Mouse (Mus musculus) hematopoietic multipotent progenitor cell, adult 10-12 weeks (in vitro differentiated cells): ENCODE data around the gene Wfdc15a. TPM values are rescaled to one million over a fixed set of nuclear protein-coding genes. Genes with fewer than 3 reads are reported as not detected.

ENCODE experiments used
- polyA plus RNA-seq: library from polyadenylated mRNA; stranded (reverse); fragments of >175 nt; gene quantifications from 2 replicates; pipeline ENCODE4 v1.2.3, GENCODE M21; 2012; ENCODE audit warnings: low replicate concordance

Wfdc15a gene
- polyA plus RNA-seq: not detected in 2 replicates

DNA sequence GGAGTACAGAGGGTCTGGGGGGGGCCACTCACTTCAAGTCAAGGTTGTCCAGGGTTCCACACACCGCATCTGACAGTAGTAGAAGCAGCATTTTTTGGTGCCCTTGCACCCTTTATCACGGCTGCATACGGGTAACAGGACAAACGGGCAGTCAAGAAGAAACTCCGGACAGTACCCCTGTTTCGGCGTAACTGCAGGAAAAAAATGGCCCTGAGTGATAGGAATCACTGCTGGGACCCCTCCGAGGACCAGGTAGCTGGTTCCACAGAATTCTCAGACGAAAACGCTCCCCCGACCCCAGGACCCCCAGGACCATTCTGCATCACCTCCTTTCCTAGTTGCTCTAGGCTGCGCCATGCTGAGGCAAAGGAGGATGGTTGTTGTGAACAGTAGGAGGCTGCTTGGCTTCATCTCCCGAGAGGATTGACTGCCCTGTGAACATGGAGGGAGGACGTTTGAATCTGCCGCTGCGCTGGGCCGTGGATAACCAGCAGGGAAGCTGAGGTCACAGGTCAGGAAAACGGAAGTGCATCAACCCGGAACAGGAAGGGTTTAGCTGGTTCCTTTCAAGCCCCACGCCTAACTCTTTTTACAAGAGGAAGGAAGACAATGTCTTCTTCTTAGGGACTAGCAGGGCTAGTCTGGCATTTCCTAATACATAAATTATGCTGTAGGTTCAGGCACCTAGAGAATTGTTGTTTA is at the start of gene Wfdc15a:
Gene Wfdc15a, minus strand, starts transcription at position 505 of the 702 bp plus-strand sequence.

DNA sequence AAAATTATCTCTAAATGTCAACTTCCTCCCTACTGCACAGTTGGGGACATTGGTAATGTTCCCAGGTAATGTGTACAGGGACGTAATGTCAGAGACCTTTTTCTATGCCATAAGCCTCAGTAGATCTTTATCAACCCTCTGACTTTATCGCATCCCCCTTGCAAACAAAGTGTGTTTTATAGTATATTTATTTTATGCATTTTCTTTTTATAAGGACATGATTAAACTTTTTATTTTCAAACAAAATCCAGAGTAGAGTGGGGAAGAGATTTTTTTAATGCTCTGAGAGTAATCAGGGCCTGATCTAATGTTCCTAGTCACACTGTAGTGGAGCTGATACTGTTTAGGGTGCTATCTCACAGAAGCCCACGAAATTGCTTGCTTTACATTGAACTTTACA is 38.4 kb upstream of the Wfdc15a start, which contains the start of gene Svs2:
Gene Svs2, minus strand, starts transcription at position 101 of the 400 bp plus-strand sequence.

DNA sequence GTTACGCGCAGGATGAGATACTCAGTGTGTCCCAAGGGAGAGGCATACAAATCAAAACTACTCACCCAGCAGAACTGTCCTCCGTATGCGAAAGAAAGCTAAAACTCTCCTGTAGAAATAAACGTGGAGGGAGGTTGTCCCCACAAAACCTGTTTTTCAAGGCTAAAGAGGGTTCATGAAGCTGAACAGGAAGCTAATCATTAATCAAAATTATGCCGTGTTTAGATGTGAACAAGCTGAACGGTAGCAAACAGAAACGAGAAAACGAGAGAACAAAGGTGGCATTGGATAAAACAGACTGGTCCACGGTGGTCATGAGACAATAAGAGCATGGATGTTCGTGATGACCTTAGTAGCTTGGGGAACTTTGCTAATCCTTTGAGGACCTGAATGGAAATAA is 21.6 kb upstream of the Wfdc15a start, which contains the start of gene Wfdc15b:
Gene Wfdc15b, minus strand, starts transcription at position 139 of the 400 bp plus-strand sequence.

DNA sequence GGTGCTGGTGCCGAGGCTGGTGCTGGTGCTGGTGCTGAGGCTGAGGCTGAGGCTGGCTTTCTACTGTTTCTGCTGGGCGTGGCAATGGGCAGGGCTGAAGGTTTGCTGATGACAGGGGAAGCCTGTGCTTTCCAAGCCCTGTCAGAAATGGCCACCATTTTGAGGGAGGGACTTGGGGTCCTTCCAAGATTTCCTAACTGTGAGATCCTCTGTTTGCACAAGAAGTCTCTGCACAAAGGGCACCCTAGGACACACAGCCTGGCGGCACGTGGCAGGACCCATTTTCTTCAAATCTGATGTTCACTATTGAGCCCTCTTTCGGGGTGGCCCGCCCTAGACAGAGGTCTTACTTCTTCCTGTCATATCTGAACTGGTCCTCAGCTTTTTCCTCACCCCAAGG is 9.4 kb downstream of the Wfdc15a start, which contains the start of gene Wfdc12:
Gene Wfdc12, minus strand, starts transcription at position 33 of the 400 bp plus-strand sequence.

DNA sequence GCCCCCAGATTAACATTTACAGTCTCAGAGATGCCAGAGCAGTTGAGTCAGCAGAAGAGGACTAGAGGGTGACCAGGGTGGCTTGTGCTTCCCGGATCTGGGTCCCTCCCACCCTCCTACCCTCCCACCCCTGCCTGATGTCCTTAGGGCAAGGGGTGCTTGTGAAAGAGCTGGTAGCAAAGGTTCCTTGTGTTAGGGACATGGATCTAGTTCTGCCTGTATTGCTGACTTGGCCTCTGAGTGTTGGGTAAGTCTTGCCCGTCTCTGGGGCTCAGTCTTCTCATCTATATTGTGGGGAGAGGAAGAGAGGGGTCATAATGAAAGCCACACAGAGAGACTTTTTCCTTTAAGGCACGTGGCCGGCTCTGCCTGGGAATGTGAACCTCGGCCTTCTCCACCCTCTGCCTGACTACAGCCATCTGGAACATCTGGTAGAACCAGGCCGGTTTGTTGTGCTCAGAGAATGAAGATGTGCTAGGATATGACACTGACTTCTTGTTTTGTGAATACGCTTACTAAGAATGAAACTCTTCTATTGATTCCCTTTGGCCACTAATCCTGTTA is 17.2 kb downstream of the Wfdc15a start, which contains the start of gene Wfdc5:
Gene Wfdc5, minus strand, starts transcription at position 51 of the 564 bp plus-strand sequence.

DNA sequence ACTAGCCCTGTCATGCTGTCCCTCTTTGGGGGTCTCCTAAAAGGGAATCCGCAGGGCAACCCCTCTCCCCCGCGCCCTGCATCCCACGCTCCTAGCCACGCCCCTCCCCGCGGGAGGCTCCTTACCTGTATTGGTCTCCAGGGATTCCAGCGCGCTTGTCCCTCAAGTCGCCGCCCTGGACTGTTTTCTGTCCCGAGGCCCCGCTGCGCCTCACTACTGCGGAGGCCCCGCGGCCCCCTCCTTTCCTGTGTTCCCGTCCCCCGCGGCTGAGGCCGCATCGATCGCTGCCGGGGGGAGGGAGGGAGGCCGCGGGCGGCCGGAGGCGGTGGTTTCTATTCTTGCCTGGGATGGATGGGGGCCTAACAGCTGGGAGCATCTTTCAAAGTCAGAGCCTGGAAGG is 29.0 kb downstream of the Wfdc15a start, which contains the start of gene Kcns1:
Gene Kcns1, minus strand, starts transcription at position 212 of the 400 bp plus-strand sequence.

Other genes starting within 250 kb of the Wfdc15a start
- 35.4 and 51.0 TPM in 2 replicates for gene Ywhab, start 205.2 kb downstream of the Wfdc15a start, polyA plus RNA-seq
- 0.17 and 0.45 TPM in 2 replicates for gene Pabpc1l, start 174.7 kb downstream of the Wfdc15a start, polyA plus RNA-seq
- gene Stk4, start 129.8 kb downstream of the Wfdc15a start, polyA plus RNA-seq: 34.3 and 115 TPM in 2 replicates
- gene Tomm34, start 129.0 kb downstream of the Wfdc15a start, polyA plus RNA-seq: 69.3 and 140 TPM in 2 replicates
- gene Kcns1, start 29.0 kb downstream of the Wfdc15a start, polyA plus RNA-seq: 0.16 and 0.60 TPM in 2 replicates
- 0.08 TPM in 1 of 2 replicates, not detected in the other for gene Wfdc5, start 17.4 kb downstream of the Wfdc15a start, polyA plus RNA-seq
- not detected in 2 replicates for gene Wfdc12, start 9.5 kb downstream of the Wfdc15a start, polyA plus RNA-seq
- gene Wfdc15b, start 21.5 kb upstream of the Wfdc15a start, polyA plus RNA-seq: not detected in 2 replicates
- gene Svs2, start 38.3 kb upstream of the Wfdc15a start, polyA plus RNA-seq: not detected in 2 replicates
- gene Svs3b, start 56.5 kb upstream of the Wfdc15a start, polyA plus RNA-seq: not detected in 2 replicates
- gene Svs4, start 78.3 kb upstream of the Wfdc15a start, polyA plus RNA-seq: not detected in 2 replicates
- gene Svs3a, start 89.1 kb upstream of the Wfdc15a start, polyA plus RNA-seq: not detected in 2 replicates
- not detected in 2 replicates for gene Svs6, start 116.6 kb upstream of the Wfdc15a start, polyA plus RNA-seq
- not detected in 2 replicates for gene Svs5, start 132.6 kb upstream of the Wfdc15a start, polyA plus RNA-seq
- gene Slpi, start 189.0 kb upstream of the Wfdc15a start, polyA plus RNA-seq: 21.9 and 55.6 TPM in 2 replicates
- gene Rbpjl, start 203.0 kb upstream of the Wfdc15a start, polyA plus RNA-seq: 0.39 and 0.58 TPM in 2 replicates
- gene Matn4, start 205.0 kb upstream of the Wfdc15a start, polyA plus RNA-seq: 0.45 and 0.55 TPM in 2 replicates
- 6.5 and 51.1 TPM in 2 replicates for gene Sdc4, start 243.8 kb upstream of the Wfdc15a start, polyA plus RNA-seq